Mouse (Mus musculus): ENCODE measurements at regions not wholly inside any gene's neighbourhood (a gene's known extent, or its start where the extent isn't known, plus 50 kb on each side); places are given as distances from the start of the nearest gene placed in this dataset.

DNA sequence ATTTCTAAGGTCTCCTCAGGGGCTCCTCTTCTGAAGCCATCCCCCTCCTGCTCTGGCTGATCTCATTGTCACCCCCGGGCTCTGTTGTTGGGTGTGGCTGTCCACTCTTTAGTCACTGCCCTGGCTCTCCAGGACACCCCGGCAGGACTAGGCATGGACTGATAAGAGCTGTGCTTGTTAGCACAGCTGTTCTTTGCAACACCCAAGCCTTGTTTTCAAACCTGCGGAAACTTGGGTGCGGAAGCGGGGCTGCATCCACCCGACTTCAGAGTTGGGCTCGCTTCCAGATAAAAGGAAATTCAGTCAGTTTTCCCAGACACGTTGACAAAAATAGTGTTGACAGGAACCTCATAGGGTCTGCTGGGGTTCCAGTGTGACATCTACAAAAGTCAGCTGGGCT lies 53.6 kb upstream of the Podxl start:
- 88% methylated on average over 8 of the region's 8 CpGs for WGBS
- no peaks in the 10 kb centered on the region for H3K4me1 ChIP-seq (replicated peaks; ENCODE audit: control insufficient read depth, insufficient read depth, low read length)
- H3K27ac ChIP-seq (ENCODE audit: low read depth, low read length), result no peak overlapping the region

DNA sequence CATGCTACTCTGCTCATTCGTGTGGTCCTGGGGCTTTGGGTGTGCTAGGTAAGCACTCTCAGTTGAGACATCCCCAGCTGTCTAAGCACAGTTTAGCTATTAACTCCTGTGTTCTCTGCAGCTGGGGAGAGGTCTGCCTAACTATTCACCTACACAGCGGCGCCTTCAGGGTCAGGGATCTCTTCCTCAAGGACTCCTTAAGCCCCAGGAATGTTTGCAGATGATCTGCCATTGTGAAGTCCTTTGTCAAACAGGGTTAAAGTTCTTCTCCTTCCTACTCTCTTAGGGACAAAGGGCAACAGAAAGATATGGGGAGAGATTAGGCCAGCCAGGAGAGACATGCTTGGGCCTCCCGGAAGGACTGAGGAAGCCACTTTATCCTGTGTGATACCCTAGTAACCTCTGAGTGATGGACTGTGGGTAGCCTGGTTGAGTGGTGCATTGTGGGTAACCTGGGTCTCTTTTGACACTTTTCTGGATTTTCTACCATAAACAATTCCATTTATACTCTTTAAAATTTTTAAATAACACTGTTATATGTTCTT lies 51.7 kb upstream of the Podxl start:
- Histone ChIP-seq H3K27me3 (ENCODE audit: control insufficient read depth, insufficient read depth, low read length) (no peaks in the 10 kb centered on the region), H3K27ac (ENCODE audit: low read depth, low read length) (no peak overlapping the region), H3K4me2 (ENCODE audit: low read depth, low read length, severe bottlenecking) (no peak overlapping the region), H3K36me3 (ENCODE audit: control insufficient read depth, insufficient read depth, low read length) (no peaks in the 10 kb centered on the region), H3K9me3 (ENCODE audit: control insufficient read depth, low read length) (no peaks in the 10 kb centered on the region), H3K9ac (ENCODE audit: low read length) (no peak overlapping the region), H3K4me1 (replicated peaks; ENCODE audit: control insufficient read depth, insufficient read depth, low read length) (no peaks in the 10 kb centered on the region), H3K4me3 (ENCODE audit: low read depth, low read length) (no peak overlapping the region)
- WGBS, result 94% methylated on average over 4 of the region's 4 CpGs
- ATAC-seq (replicated peaks; ENCODE audit: low FRiP score) (no peak), DNase-seq (ENCODE audit: low spot score) (no peak)

More for the DNA sequence above, 53.6 kb upstream of the Podxl start:
- ATAC-seq (replicated peaks; ENCODE audit: low FRiP score) (no peak), DNase-seq (ENCODE audit: low spot score) (no peak)
- Histone ChIP-seq H3K9ac (ENCODE audit: low read length) (no peak overlapping the region), H3K9me3 (ENCODE audit: control insufficient read depth, low read length) (no peaks in the 10 kb centered on the region), H3K36me3 (ENCODE audit: control insufficient read depth, insufficient read depth, low read length) (no peaks in the 10 kb centered on the region), H3K27me3 (ENCODE audit: control insufficient read depth, insufficient read depth, low read length) (no peaks in the 10 kb centered on the region), H3K4me3 (ENCODE audit: low read depth, low read length) (no peak overlapping the region), H3K4me2 (ENCODE audit: low read depth, low read length, severe bottlenecking) (no peak overlapping the region)

- H3K4me2 ChIP-seq (ENCODE audit: low read depth, low read length, severe bottlenecking), result no peak overlapping the region
- H3K4me3 ChIP-seq (ENCODE audit: low read depth, low read length), result no peak overlapping the region
- no peak overlapping the region for H3K27ac ChIP-seq (ENCODE audit: low read depth, low read length)
- WGBS, result 94% methylated on average over 4 of the region's 4 CpGs
- DNase-seq (ENCODE audit: low spot score) (no peak), ATAC-seq (replicated peaks; ENCODE audit: low FRiP score) (no peak)
- no peaks in the 10 kb centered on the region for H3K36me3 ChIP-seq (ENCODE audit: control insufficient read depth, insufficient read depth, low read length)
- H3K9ac ChIP-seq (ENCODE audit: low read length), result no peak overlapping the region
- H3K27me3 ChIP-seq (ENCODE audit: control insufficient read depth, insufficient read depth, low read length), result no peaks in the 10 kb centered on the region
- no peaks in the 10 kb centered on the region for H3K9me3 ChIP-seq (ENCODE audit: control insufficient read depth, low read length)
- no peaks in the 10 kb centered on the region for H3K4me1 ChIP-seq (replicated peaks; ENCODE audit: control insufficient read depth, insufficient read depth, low read length)
Observed at GRCm38 (mm10) chr6:31614563-31614962, 50.8 kb upstream of the Podxl start.

- Histone ChIP-seq H3K4me1 (replicated peaks; ENCODE audit: control insufficient read depth, insufficient read depth, low read length) (no peaks in the 10 kb centered on the region), H3K36me3 (ENCODE audit: control insufficient read depth, insufficient read depth, low read length) (no peaks in the 10 kb centered on the region), H3K4me3 (ENCODE audit: low read depth, low read length) (no peak overlapping the region), H3K9me3 (ENCODE audit: control insufficient read depth, low read length) (no peaks in the 10 kb centered on the region), H3K27me3 (ENCODE audit: control insufficient read depth, insufficient read depth, low read length) (no peaks in the 10 kb centered on the region), H3K9ac (ENCODE audit: low read length) (no peak overlapping the region), H3K4me2 (ENCODE audit: low read depth, low read length, severe bottlenecking) (no peak overlapping the region), H3K27ac (ENCODE audit: low read depth, low read length) (no peak overlapping the region)
- 83% methylated on average over 13 of the region's 13 CpGs for WGBS
- ATAC-seq (replicated peaks; ENCODE audit: low FRiP score) (no peak), DNase-seq (ENCODE audit: low spot score) (no peak)
Observed at GRCm38 (mm10) chr6:31613590-31614319, 50.0 kb upstream of the Podxl start.
